ENCODE assay signal across 8 mouse cellular contexts in genomic region chr5:117120489-117121466, GRCm38 (mm10). TPM values are rescaled to one million over a fixed set of nuclear protein-coding genes. Genes with fewer than 3 reads are reported as not detected.
A peak's percentile ranks its signal among the peaks of the same experiment; 100 is the strongest.
DNase-seq lines count a peak whose midpoint lies in the region; ATAC-seq lines count a peak whose summit lies in the region.

No protein-coding gene starts in this region.

- H3K27ac ChIP-seq in forebrain, embryonic 16.5 days (ENCODE audit: low read length): no peak overlapping the region
- no peak overlapping the region for H3K27ac ChIP-seq in limb, embryonic 11.5 days (replicated peaks; ENCODE audit: low read depth, low read length)
- no peak overlapping the region for H3K27ac ChIP-seq in neural tube, embryonic 12.5 days

- no peaks in the 10 kb centered on the region for H3K36me3 ChIP-seq in forebrain, embryonic 16.5 days (ENCODE audit: control insufficient read depth, insufficient read depth)
- no peaks in the 10 kb centered on the region for H3K36me3 ChIP-seq in limb, embryonic 11.5 days (ENCODE audit: control insufficient read depth, insufficient read depth, low read length)
- no peaks in the 10 kb centered on the region for H3K36me3 ChIP-seq in neural tube, embryonic 12.5 days

- H3K4me1 ChIP-seq in forebrain, embryonic 16.5 days (replicated peaks; ENCODE audit: control insufficient read depth, insufficient read depth, low read length): peaks cover 23% of the 10 kb centered on the region
- H3K4me1 ChIP-seq in limb, embryonic 11.5 days (ENCODE audit: control insufficient read depth, insufficient read depth, low read length): peaks cover 8% of the 10 kb centered on the region; the same call in 1 of the 2 replicates
- H3K4me1 ChIP-seq in neural tube, embryonic 12.5 days: peaks cover 12% of the 10 kb centered on the region

- peak overlapping the region; percentile 69 for H3K9ac ChIP-seq in forebrain, embryonic 16.5 days (replicated peaks; ENCODE audit: low read depth, low read length)
- peak overlapping the region; percentile 60 for H3K9ac ChIP-seq in limb, embryonic 11.5 days (ENCODE audit: low read length)
- peak overlapping the region; percentile 58 for H3K9ac ChIP-seq in neural tube, embryonic 12.5 days

- H3K27me3 ChIP-seq in forebrain, embryonic 16.5 days (replicated peaks; ENCODE audit: control insufficient read depth, insufficient read depth, low read length): 0 out of 2 replicates have a peak, but pooled peaks cover 2% of the 10 kb centered on the region
- peaks cover 5% of the 10 kb centered on the region; the same call in 1 of the 2 replicates for H3K27me3 ChIP-seq in limb, embryonic 11.5 days (ENCODE audit: control insufficient read depth, insufficient read depth, low read length)
- H3K27me3 ChIP-seq in neural tube, embryonic 12.5 days (replicated peaks): 0 out of 2 replicates have a peak, but pooled peaks cover 10% of the 10 kb centered on the region

- peak overlapping the region; percentile 95 for H3K4me2 ChIP-seq in forebrain, embryonic 16.5 days (ENCODE audit: low read length)
- peak overlapping the region; percentile 70 for H3K4me2 ChIP-seq in limb, embryonic 11.5 days (ENCODE audit: low read depth, severe bottlenecking)
- H3K4me2 ChIP-seq in neural tube, embryonic 12.5 days (replicated peaks): peak overlapping the region; percentile 84

- peak; percentile 1 for ATAC-seq in activated CD4-positive, CD25-positive, alpha-beta regulatory T cell, adult 4 months
- peak; percentile 32 for ATAC-seq in forebrain, embryonic 16.5 days
- no peak; the same call in 1 of the 2 replicates for ATAC-seq in limb, embryonic 11.5 days (ENCODE audit: insufficient number of reproducible peaks, low FRiP score, low TSS enrichment, low read depth)
- ATAC-seq in neural tube, embryonic 12.5 days (ENCODE audit: low FRiP score, low read depth): peak; percentile 65

- H3K9me3 ChIP-seq in forebrain, embryonic 16.5 days (ENCODE audit: control insufficient read depth, low read length): no peaks in the 10 kb centered on the region
- no peaks in the 10 kb centered on the region for H3K9me3 ChIP-seq in limb, embryonic 11.5 days (ENCODE audit: control insufficient read depth, low read length)
- no peaks in the 10 kb centered on the region for H3K9me3 ChIP-seq in neural tube, embryonic 12.5 days

- peak overlapping the region; percentile 72 for H3K4me3 ChIP-seq in forebrain, embryonic 16.5 days (replicated peaks; ENCODE audit: low read length)
- H3K4me3 ChIP-seq in limb, embryonic 11.5 days (ENCODE audit: low read depth, low read length): peak overlapping the region; percentile 75
- peak overlapping the region; percentile 76 for H3K4me3 ChIP-seq in neural tube, embryonic 12.5 days

- peak; percentile 36 for DNase-seq in kidney, adult 11 months
- DNase-seq in kidney, postnatal 14 days: no peak
- peak; percentile 24 for DNase-seq in limb, embryonic 11.5 days (ENCODE audit: low spot score)
- DNase-seq in left cerebral cortex, adult 11 months (ENCODE audit: low spot score): no peak
- no peak for DNase-seq in urinary bladder, adult 2 months (ENCODE audit: low spot score)

- WGBS in forebrain, embryonic 16.5 days: under 1% methylated on average over 40 of the region's 40 CpGs
- 1% methylated on average over 40 of the region's 40 CpGs for WGBS in limb, embryonic 11.5 days
- WGBS in neural tube, embryonic 12.5 days: 2% methylated on average over 40 of the region's 40 CpGs

RNA-seq across cellular contexts. Expression of gene Taok3, which starts 0.8 kb away (rescaled TPM):
- polyA plus RNA-seq in activated CD4-positive, CD25-positive, alpha-beta regulatory T cell, adult 4 months (2017; shearing (Covaris generic)): 100 to 1,000 TPM; 137 to 138 TPM
- 58.1 and 58.2 TPM in 2 replicates for polyA plus RNA-seq in forebrain, embryonic 16.5 days (2015; fragmentation: Nextera tagmentation; extraction: Ambion mirVana)
- polyA plus RNA-seq in limb, embryonic 11.5 days (2014; fragmentation: Nextera tagmentation; extraction: Ambion mirVana): 6.0 and 6.1 TPM in 2 replicates
- polyA plus RNA-seq in neural tube, embryonic 12.5 days (2016; fragmentation: Nextera tagmentation; extraction: Ambion mirVana): 29.5 and 38.7 TPM in 2 replicates
- 18.1 and 21.7 TPM in 2 replicates for polyA plus RNA-seq in urinary bladder, adult 2 months (2012; rRNA removed)

RNA-seq across cellular contexts. Expression of gene Suds3, which starts 4.9 kb away (rescaled TPM):
- polyA plus RNA-seq in activated CD4-positive, CD25-positive, alpha-beta regulatory T cell, adult 4 months (2017; shearing (Covaris generic)): 10 to 100 TPM; 11.5 to 12.3 TPM
- polyA plus RNA-seq in forebrain, embryonic 16.5 days (2015; fragmentation: Nextera tagmentation; extraction: Ambion mirVana): 83.0 and 93.0 TPM in 2 replicates
- 50.2 and 54.0 TPM in 2 replicates for polyA plus RNA-seq in limb, embryonic 11.5 days (2014; fragmentation: Nextera tagmentation; extraction: Ambion mirVana)
- 109 and 112 TPM in 2 replicates for polyA plus RNA-seq in neural tube, embryonic 12.5 days (2016; fragmentation: Nextera tagmentation; extraction: Ambion mirVana)
- polyA plus RNA-seq in urinary bladder, adult 2 months (2012; rRNA removed): 69.9 and 73.2 TPM in 2 replicates

Comparison
In these comparisons a context has a peak if more than half of its experiments do, and no peak if none do; other contexts are left out.
1. DNase-seq: peak in kidney, adult 11 months (single experiment) and limb, embryonic 11.5 days (single experiment); none in kidney, postnatal 14 days (single experiment), left cerebral cortex, adult 11 months (single experiment) and urinary bladder, adult 2 months (single experiment).
2. Peak in every context shown above with its lines, with median percentiles within 50 percentile points of each other: H3K4me2 ChIP-seq, H3K4me3 ChIP-seq and H3K9ac ChIP-seq.